ENCODE assay signal across 10 mouse cellular contexts in genomic region chr17:10808571-10808970, GRCm38 (mm10). TPM values are rescaled to one million over a fixed set of nuclear protein-coding genes. Genes with fewer than 3 reads are reported as not detected.
"Had no signal": no experiment of that assay in that cellular context is flagged by ENCODE, and none has a peak within 500 bp of the region (broad histone marks: within the 10 kb centered on the region; RNA-seq: fewer than 3 reads in every experiment).

No protein-coding gene starts in this region.

- DNase-seq: kidney, postnatal 14 days; kidney, postnatal 4 days; liver, embryonic 13.5 days; lung, adult 2 months; lung, postnatal 14 days; lung, postnatal 4 days; midbrain, embryonic 14.5 days; thymus, adult 18-20 months; thymus, postnatal 36 days had no signal

RNA-seq across cellular contexts. Expression of gene Pacrg, which starts 31.5 kb away (rescaled TPM):
- total RNA-seq: liver, adult 2 months had no signal
